Comparison of ENCODE assay signal across 16 mouse cellular contexts in the genomic region with DNA sequence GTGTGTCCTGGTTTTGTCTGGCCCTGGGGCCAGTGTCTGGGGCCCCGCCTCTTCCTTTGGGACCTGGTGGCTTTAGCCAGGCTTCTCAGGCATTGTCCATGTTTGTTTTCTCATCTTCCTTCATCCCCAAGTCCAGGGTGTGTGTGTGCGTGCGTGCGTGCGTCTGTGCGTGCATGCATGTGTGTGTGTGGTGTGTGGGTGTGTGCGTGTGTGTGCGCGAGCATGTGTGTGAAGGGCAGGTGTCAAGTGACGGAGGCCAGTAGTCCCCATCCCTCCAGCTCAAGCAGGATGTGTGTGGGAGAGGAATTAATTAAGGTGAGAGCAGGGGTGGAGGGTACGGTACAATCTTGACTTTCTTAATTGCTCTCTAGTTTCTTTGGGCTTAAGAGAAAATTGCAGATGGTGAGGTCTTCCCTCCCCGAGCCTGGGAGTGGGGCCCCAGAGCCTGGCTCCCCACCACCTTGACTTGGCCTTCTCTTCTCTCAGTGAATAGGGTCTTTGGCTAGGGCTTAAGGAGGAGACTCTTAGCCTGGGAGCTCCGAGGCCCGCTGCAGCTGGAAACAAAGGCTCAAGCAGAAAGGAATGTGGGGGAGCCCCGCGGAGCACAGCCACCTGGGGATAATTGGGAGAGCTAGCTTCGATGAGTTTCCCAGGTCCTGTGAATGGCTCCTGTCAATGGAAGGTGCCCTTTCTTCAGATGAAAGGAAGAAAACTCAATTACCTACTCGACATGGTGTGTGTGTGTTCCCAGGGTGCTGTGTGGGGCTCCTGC. TPM values are rescaled to one million over a fixed set of nuclear protein-coding genes. Genes with fewer than 3 reads are reported as not detected.
DNase-seq lines count a peak whose midpoint lies in the region; ATAC-seq and TF ChIP-seq lines count a peak whose summit lies in the region.
"Had no signal": no experiment of that assay in that cellular context is flagged by ENCODE, and none has a peak within 500 bp of the region (broad histone marks: within the 10 kb centered on the region; RNA-seq: fewer than 3 reads in every experiment).

No protein-coding gene starts in this region.

- no peak for TF ChIP-seq POLR2A in limb, embryonic 14.5 days (IDR thresholded peaks at IDR 0.05; ENCODE audit: borderline replicate concordance, extremely low read depth, insufficient read depth, insufficient read length)

- no peak overlapping the region for H3K9ac ChIP-seq in kidney, embryonic 15.5 days
- H3K9ac ChIP-seq in embryonic facial prominence, embryonic 13.5 days = no peak overlapping the region
- no peak overlapping the region for H3K9ac ChIP-seq in limb, embryonic 14.5 days (ENCODE audit: low read depth, low read length, severe bottlenecking)
- H3K9ac ChIP-seq: lung, embryonic 15.5 days; neural tube, embryonic 13.5 days; stomach, embryonic 15.5 days had no signal

- peak overlapping the region; percentile 10; the same call in 1 of the 2 replicates for H3K4me2 ChIP-seq in kidney, embryonic 15.5 days
- 0 out of 2 replicates have a peak overlapping the region, but pooled peaks have one; percentile 2 for H3K4me2 ChIP-seq in embryonic facial prominence, embryonic 13.5 days
- H3K4me2 ChIP-seq in limb, embryonic 14.5 days (replicated peaks; ENCODE audit: low read depth, low read length, severe bottlenecking) = no peak overlapping the region
- H3K4me2 ChIP-seq: liver, embryonic 11.5 days; lung, embryonic 15.5 days; neural tube, embryonic 13.5 days; stomach, embryonic 15.5 days had no signal

- WGBS in kidney, embryonic 15.5 days = 38% methylated on average over 18 of the region's 18 CpGs
- 36% methylated on average over 18 of the region's 18 CpGs for WGBS in embryonic facial prominence, embryonic 13.5 days
- WGBS in limb, embryonic 14.5 days = 33% methylated on average over 18 of the region's 18 CpGs

- no peak overlapping the region for H3K4me3 ChIP-seq in kidney, embryonic 15.5 days (replicated peaks)
- H3K4me3 ChIP-seq in embryonic facial prominence, embryonic 13.5 days = no peak overlapping the region
- no peak overlapping the region for H3K4me3 ChIP-seq in limb, embryonic 14.5 days (replicated peaks; ENCODE audit: low read length)
- H3K4me3 ChIP-seq: heart, adult 2 months; left cerebral cortex, adult 2 months; lung, embryonic 15.5 days; neural tube, embryonic 13.5 days; stomach, embryonic 15.5 days had no signal

- DNase-seq in CD4-positive, CD25-positive, alpha-beta regulatory T cell, adult 2 months (ENCODE audit: low read depth, low spot score) = peak; percentile 8
- no peak for DNase-seq in kidney, adult 8-10 months
- no peak for DNase-seq in limb, embryonic 14.5 days (ENCODE audit: low spot score)
- no peak for DNase-seq in layer of hippocampus, adult 11-12 months (ENCODE audit: low spot score)
- DNase-seq in right cerebral cortex, postnatal 14 days = no peak
- DNase-seq: adrenal gland, adult 2 months; cerebellum, adult 9-11 months; heart, adult 2 months had no signal

- H3K36me3 ChIP-seq in kidney, embryonic 15.5 days = peaks cover 3% of the 10 kb centered on the region; the same call in 1 of the 2 replicates
- peaks cover 69% of the 10 kb centered on the region for H3K36me3 ChIP-seq in embryonic facial prominence, embryonic 13.5 days
- peaks cover 80% of the 10 kb centered on the region for H3K36me3 ChIP-seq in limb, embryonic 14.5 days (ENCODE audit: control insufficient read depth, insufficient read depth, low read length)

- no peaks in the 10 kb centered on the region for H3K27me3 ChIP-seq in kidney, embryonic 15.5 days
- no peaks in the 10 kb centered on the region for H3K27me3 ChIP-seq in embryonic facial prominence, embryonic 13.5 days
- H3K27me3 ChIP-seq in limb, embryonic 14.5 days (ENCODE audit: control insufficient read depth, insufficient read depth, low read length) = no peaks in the 10 kb centered on the region
- H3K27me3 ChIP-seq: lung, embryonic 15.5 days; neural tube, embryonic 13.5 days; stomach, embryonic 15.5 days had no signal

- H3K4me1 ChIP-seq in kidney, embryonic 15.5 days = peaks cover 14% of the 10 kb centered on the region
- H3K4me1 ChIP-seq in embryonic facial prominence, embryonic 13.5 days = peaks cover 42% of the 10 kb centered on the region
- H3K4me1 ChIP-seq in limb, embryonic 14.5 days (ENCODE audit: control insufficient read depth, insufficient read depth, low read length) = peaks cover 23% of the 10 kb centered on the region
- H3K4me1 ChIP-seq: lung, embryonic 15.5 days had no signal

- no peaks in the 10 kb centered on the region for H3K9me3 ChIP-seq in kidney, embryonic 15.5 days (replicated peaks)
- H3K9me3 ChIP-seq in embryonic facial prominence, embryonic 13.5 days = no peaks in the 10 kb centered on the region
- H3K9me3 ChIP-seq in limb, embryonic 14.5 days (ENCODE audit: control insufficient read depth, low read length) = no peaks in the 10 kb centered on the region
- H3K9me3 ChIP-seq: lung, embryonic 15.5 days; neural tube, embryonic 13.5 days; stomach, embryonic 15.5 days had no signal

- ATAC-seq in CD4-positive, CD25-positive, alpha-beta regulatory T cell, adult 4 months = no peak
- peak; percentile 78 for ATAC-seq in kidney, embryonic 15.5 days (replicated peaks; ENCODE audit: low FRiP score)
- ATAC-seq in embryonic facial prominence, embryonic 13.5 days (ENCODE audit: insufficient number of reproducible peaks, insufficient read depth, low FRiP score, low TSS enrichment, low read depth) = no peak
- 0 out of 2 replicates have a peak, but pooled peaks have one; percentile 25 for ATAC-seq in limb, embryonic 14.5 days (ENCODE audit: low FRiP score, low read depth)

- no peak overlapping the region for H3K27ac ChIP-seq in kidney, embryonic 15.5 days
- H3K27ac ChIP-seq in embryonic facial prominence, embryonic 13.5 days = peak overlapping the region; percentile 51; the same call in 1 of the 2 replicates
- peak overlapping the region; percentile 26; the same call in 1 of the 2 replicates for H3K27ac ChIP-seq in limb, embryonic 14.5 days (replicated peaks; ENCODE audit: low read depth, low read length)
- H3K27ac ChIP-seq: heart, adult 2 months; left cerebral cortex, adult 2 months; lung, embryonic 15.5 days; neural tube, embryonic 13.5 days; stomach, embryonic 15.5 days had no signal

RNA-seq across cellular contexts. Expression of a gene that starts 47.2 kb away (rescaled TPM):
- polyA plus RNA-seq in CD4-positive, CD25-positive, alpha-beta regulatory T cell, adult 4 months (2017; shearing (Covaris generic)) = not detected
- polyA plus RNA-seq in kidney, embryonic 15.5 days (2015; fragmentation: Nextera tagmentation; extraction: Ambion mirVana) = 0.68 and 0.97 TPM in 2 replicates
- polyA plus RNA-seq in embryonic facial prominence, embryonic 13.5 days (2015; fragmentation: Nextera tagmentation; extraction: Ambion mirVana) = 1.8 TPM in 2 replicates
- 5.6 and 6.6 TPM in 2 replicates for polyA plus RNA-seq in limb, embryonic 14.5 days (2012; rRNA removed)
- 3.8 and 4.2 TPM in 2 replicates for polyA plus RNA-seq in limb, embryonic 14.5 days (2014; fragmentation: Nextera tagmentation; extraction: Ambion mirVana)

Comparison
In these comparisons a context has a peak if more than half of its experiments do, and no peak if none do; other contexts are left out.
1. ATAC-seq: peak in kidney, embryonic 15.5 days (single experiment) and limb, embryonic 14.5 days (single experiment); none in CD4-positive, CD25-positive, alpha-beta regulatory T cell, adult 4 months (single experiment) and embryonic facial prominence, embryonic 13.5 days (single experiment).